Mouse (Mus musculus): ENCODE measurements around the gene Omt2a. TPM values are rescaled to one million over a fixed set of nuclear protein-coding genes. Genes with fewer than 3 reads are reported as not detected.
"Not testable (repeated sequence)": the region's sequence is repeated elsewhere in the genome, so short reads cannot be mapped to it uniquely, and the experiment has no call there.

Omt2a gene
- total RNA-seq (2015; ENCODE audit: low replicate concordance) (not detected in 2 replicates), total RNA-seq (2017; ENCODE audit: low replicate concordance) (not detected in 2 replicates)

- no peak for ATAC-seq (replicated peaks; ENCODE audit: low FRiP score, poor library complexity, severe bottlenecking)
These were observed at the start of gene Omt2a for GRCm38 (mm10) chr9:78314696-78315095. Gene Omt2a (minus strand): TSS chr9:78314796.

GRCm38 (mm10) chr9:78363374-78363773 lies 48.8 kb upstream of the Omt2a start:
- ATAC-seq (replicated peaks; ENCODE audit: low FRiP score, poor library complexity, severe bottlenecking): no peak

GRCm38 (mm10) chr9:78360484-78360872 lies 45.9 kb upstream of the Omt2a start:
- ATAC-seq (replicated peaks; ENCODE audit: low FRiP score, poor library complexity, severe bottlenecking): no peak

- ATAC-seq (replicated peaks; ENCODE audit: low FRiP score, poor library complexity, severe bottlenecking): no peak
These were observed 45.3 kb upstream of the Omt2a start for GRCm38 (mm10) chr9:78359750-78360483.

- peak; percentile 72 for ATAC-seq (replicated peaks; ENCODE audit: low FRiP score, poor library complexity, severe bottlenecking)
These were observed 43.5 kb upstream of the Omt2a start for GRCm38 (mm10) chr9:78358053-78358452.

- no peak for ATAC-seq (replicated peaks; ENCODE audit: low FRiP score, poor library complexity, severe bottlenecking)
These were observed 41.0 kb upstream of the Omt2a start, which contains the start of gene Gsta2 for GRCm38 (mm10) chr9:78355611-78356010. Gene Gsta2 (minus strand): TSS chr9:78355788.

GRCm38 (mm10) chr9:78354665-78355578 lies 40.3 kb upstream of the Omt2a start:
- no peak for ATAC-seq (replicated peaks; ENCODE audit: low FRiP score, poor library complexity, severe bottlenecking)

GRCm38 (mm10) chr9:78351504-78352220 lies 37.1 kb upstream of the Omt2a start:
- no peak for ATAC-seq (replicated peaks; ENCODE audit: low FRiP score, poor library complexity, severe bottlenecking)

GRCm38 (mm10) chr9:78350007-78350406 lies 35.4 kb upstream of the Omt2a start:
- not testable (repeated sequence) for ATAC-seq (replicated peaks; ENCODE audit: low FRiP score, poor library complexity, severe bottlenecking)

GRCm38 (mm10) chr9:78349141-78349540 lies 34.5 kb upstream of the Omt2a start:
- ATAC-seq (replicated peaks; ENCODE audit: low FRiP score, poor library complexity, severe bottlenecking): not testable (repeated sequence)

GRCm38 (mm10) chr9:78348206-78349004 lies 33.8 kb upstream of the Omt2a start:
- not testable (repeated sequence) for ATAC-seq (replicated peaks; ENCODE audit: low FRiP score, poor library complexity, severe bottlenecking)

GRCm38 (mm10) chr9:78347004-78347403 lies 32.4 kb upstream of the Omt2a start:
- ATAC-seq (replicated peaks; ENCODE audit: low FRiP score, poor library complexity, severe bottlenecking): no peak

GRCm38 (mm10) chr9:78345235-78345634 lies 30.6 kb upstream of the Omt2a start:
- ATAC-seq (replicated peaks; ENCODE audit: low FRiP score, poor library complexity, severe bottlenecking): not testable (repeated sequence)

GRCm38 (mm10) chr9:78343055-78343454 lies 28.5 kb upstream of the Omt2a start:
- not testable (repeated sequence) for ATAC-seq (replicated peaks; ENCODE audit: low FRiP score, poor library complexity, severe bottlenecking)

- not testable (repeated sequence) for ATAC-seq (replicated peaks; ENCODE audit: low FRiP score, poor library complexity, severe bottlenecking)
These were observed 27.9 kb upstream of the Omt2a start for GRCm38 (mm10) chr9:78342494-78342893.

GRCm38 (mm10) chr9:78340324-78340723 lies 25.7 kb upstream of the Omt2a start:
- peak; percentile 65; the same call in 1 of the 2 replicates for ATAC-seq (replicated peaks; ENCODE audit: low FRiP score, poor library complexity, severe bottlenecking)

GRCm38 (mm10) chr9:78337050-78337449 lies 22.5 kb upstream of the Omt2a start:
- not testable (repeated sequence) for ATAC-seq (replicated peaks; ENCODE audit: low FRiP score, poor library complexity, severe bottlenecking)

- ATAC-seq (replicated peaks; ENCODE audit: low FRiP score, poor library complexity, severe bottlenecking): not testable (repeated sequence)
These were observed 12.7 kb upstream of the Omt2a start, which contains the start of gene Omt2b for GRCm38 (mm10) chr9:78327289-78327688. Gene Omt2b (plus strand): TSS chr9:78327589.

- no peak for ATAC-seq (replicated peaks; ENCODE audit: low FRiP score, poor library complexity, severe bottlenecking)
These were observed 4.9 kb upstream of the Omt2a start for GRCm38 (mm10) chr9:78319499-78319898.

All from erythroblast, adult 5-6 weeks (primary cell).